Mouse (Mus musculus) spleen, postnatal 36 days (tissue): ENCODE data around the gene Srp68.

ENCODE experiments used
- DNase-seq, 2 experiments: peaks; one replicate each; pipeline ENCODE4 v3.0.0; 2022; ENCODE audit warnings: low spot score in 2 of 2, mixed read lengths in 1 of 2

Srp68 gene

GRCm38 (mm10) chr11:116247502-116248222, 26.4 kb downstream of the Srp68 start:
- no peak for DNase-seq

- DNase-seq, result no peak
These were observed 28.4 kb downstream of the Srp68 start for GRCm38 (mm10) chr11:116245616-116246015.

- no peak for DNase-seq
These were observed 29.4 kb downstream of the Srp68 start for GRCm38 (mm10) chr11:116244580-116244979.

- DNase-seq, result no peak
These were observed 32.2 kb downstream of the Srp68 start for GRCm38 (mm10) chr11:116241744-116242235.

- DNase-seq, result no peak
These were observed 34.2 kb downstream of the Srp68 start for GRCm38 (mm10) chr11:116239797-116240196.

GRCm38 (mm10) chr11:116237742-116238395, 36.1 kb downstream of the Srp68 start, which contains the start of gene Evpl:
TSS of gene Evpl (minus strand) at chr11:116238077.
- peak; percentile 24 to 27 for DNase-seq

GRCm38 (mm10) chr11:116234901-116235300, 39.1 kb downstream of the Srp68 start:
- no peak for DNase-seq

GRCm38 (mm10) chr11:116232427-116232826, 41.6 kb downstream of the Srp68 start:
- DNase-seq, result no peak

GRCm38 (mm10) chr11:116228699-116229098, 45.3 kb downstream of the Srp68 start:
- DNase-seq, result no peak

GRCm38 (mm10) chr11:116226414-116226813, 47.6 kb downstream of the Srp68 start:
- peak; percentile 60 to 71 for DNase-seq

GRCm38 (mm10) chr11:116222740-116223059, 51.3 kb downstream of the Srp68 start:
- no peak for DNase-seq

- no peak for DNase-seq
These were observed 51.9 kb downstream of the Srp68 start for GRCm38 (mm10) chr11:116221931-116222739.

- DNase-seq, result peak; percentile 44 to 49
These were observed 54.1 kb downstream of the Srp68 start for GRCm38 (mm10) chr11:116219885-116220284.

- peak; percentile 48 to 57 for DNase-seq
These were observed 55.1 kb downstream of the Srp68 start for GRCm38 (mm10) chr11:116218737-116219400.

- DNase-seq, result no peak
These were observed 55.8 kb downstream of the Srp68 start for GRCm38 (mm10) chr11:116218263-116218662.

- DNase-seq, result no peak
These were observed 57.5 kb downstream of the Srp68 start for GRCm38 (mm10) chr11:116216549-116216948.

- DNase-seq, result no peak
These were observed 58.0 kb downstream of the Srp68 start for GRCm38 (mm10) chr11:116215991-116216390.

GRCm38 (mm10) chr11:116215181-116215580, 58.8 kb downstream of the Srp68 start:
- DNase-seq, result no peak

GRCm38 (mm10) chr11:116213877-116214510, 60.0 kb downstream of the Srp68 start:
- DNase-seq, result no peak

GRCm38 (mm10) chr11:116212847-116213246, 61.2 kb downstream of the Srp68 start:
- no peak for DNase-seq

- DNase-seq, result no peak
These were observed 63.3 kb downstream of the Srp68 start for GRCm38 (mm10) chr11:116210696-116211095.
